Mouse (Mus musculus): ENCODE results near the gene Fry. TPM values are rescaled to one million over a fixed set of nuclear protein-coding genes. Genes with fewer than 3 reads are reported as not detected.

Gene Fry
- total RNA-seq (2022) = 10 to 100 TPM; 66.6 to 79.5 (median 70.9) TPM

GRCm38 (mm10) chr5:150118455-150119241, at the start of gene Fry:
Gene Fry (plus strand): TSS chr5:150118645.
- peak; percentile 89 to 94 for DNase-seq (ENCODE audit: low spot score in 2 of 2)

- DNase-seq (ENCODE audit: low spot score in 2 of 2) = no peak
Measured at GRCm38 (mm10) chr5:150070086-150070485, 48.4 kb upstream of the Fry start.

GRCm38 (mm10) chr5:150071738-150072137, 46.7 kb upstream of the Fry start:
- no peak for DNase-seq (ENCODE audit: low spot score in 2 of 2)

GRCm38 (mm10) chr5:150079866-150080797, 38.3 kb upstream of the Fry start:
- no peak for DNase-seq (ENCODE audit: low spot score in 2 of 2)

GRCm38 (mm10) chr5:150082696-150083095, 35.7 kb upstream of the Fry start:
- no peak for DNase-seq (ENCODE audit: low spot score in 2 of 2)

- no peak for DNase-seq (ENCODE audit: low spot score in 2 of 2)
Measured at GRCm38 (mm10) chr5:150083190-150083589, 35.3 kb upstream of the Fry start.

- no peak for DNase-seq (ENCODE audit: low spot score in 2 of 2)
Measured at GRCm38 (mm10) chr5:150097620-150098019, 20.8 kb upstream of the Fry start.

GRCm38 (mm10) chr5:150098754-150099153, 19.7 kb upstream of the Fry start:
- DNase-seq (ENCODE audit: low spot score in 2 of 2) = no peak

- DNase-seq (ENCODE audit: low spot score in 2 of 2) = no peak
Measured at GRCm38 (mm10) chr5:150101789-150102188, 16.7 kb upstream of the Fry start.

GRCm38 (mm10) chr5:150106358-150106757, 12.1 kb upstream of the Fry start:
- no peak for DNase-seq (ENCODE audit: low spot score in 2 of 2)

- no peak for DNase-seq (ENCODE audit: low spot score in 2 of 2)
Measured at GRCm38 (mm10) chr5:150111236-150111635, 7.2 kb upstream of the Fry start.

GRCm38 (mm10) chr5:150114007-150114406, 4.4 kb upstream of the Fry start:
- DNase-seq (ENCODE audit: low spot score in 2 of 2) = no peak

- no peak for DNase-seq (ENCODE audit: low spot score in 2 of 2)
Measured at GRCm38 (mm10) chr5:150114778-150115177, 3.7 kb upstream of the Fry start.

- no peak for DNase-seq (ENCODE audit: low spot score in 2 of 2)
Measured at GRCm38 (mm10) chr5:150115271-150116092, 3.0 kb upstream of the Fry start.

GRCm38 (mm10) chr5:150116216-150116905, 2.1 kb upstream of the Fry start:
- DNase-seq (ENCODE audit: low spot score in 2 of 2) = no peak

GRCm38 (mm10) chr5:150116906-150117216, 1.6 kb upstream of the Fry start:
- DNase-seq (ENCODE audit: low spot score in 2 of 2) = no peak

- DNase-seq (ENCODE audit: low spot score in 2 of 2) = no peak
Measured at GRCm38 (mm10) chr5:150118124-150118454, 356 bp upstream of the Fry start.

- no peak for DNase-seq (ENCODE audit: low spot score in 2 of 2)
Measured at GRCm38 (mm10) chr5:150120676-150121075, 2.2 kb downstream of the Fry start.

- no peak for DNase-seq (ENCODE audit: low spot score in 2 of 2)
Measured at GRCm38 (mm10) chr5:150122095-150122494, 3.6 kb downstream of the Fry start.

- DNase-seq (ENCODE audit: low spot score in 2 of 2) = no peak
Measured at GRCm38 (mm10) chr5:150122571-150122970, 4.1 kb downstream of the Fry start.

GRCm38 (mm10) chr5:150125920-150126319, 7.5 kb downstream of the Fry start:
- no peak for DNase-seq (ENCODE audit: low spot score in 2 of 2)

Measured in gastrocnemius, adult 8-10 months (tissue).